Mouse (Mus musculus) stomach, postnatal 0 days (tissue): ENCODE data around the gene Trpm5.

Experiments
- CTCF ChIP-seq: IDR thresholded peaks from 2 replicates; pipeline ENCODE4 v1.5.1; 2016; ENCODE audit warnings: antibody characterized with exemption, low read depth, mild to moderate bottlenecking, moderate library complexity
- EP300 ChIP-seq: optimal IDR thresholded peaks from 2 replicates; pipeline ENCODE3; 2016; ENCODE audit warnings: antibody characterized with exemption

GRCm38 (mm10) chr7:143070506-143071070, 23.9 kb downstream of the Trpm5 start:
- TF ChIP-seq CTCF = no peak
- no peak for TF ChIP-seq EP300
